In the genomic region with DNA sequence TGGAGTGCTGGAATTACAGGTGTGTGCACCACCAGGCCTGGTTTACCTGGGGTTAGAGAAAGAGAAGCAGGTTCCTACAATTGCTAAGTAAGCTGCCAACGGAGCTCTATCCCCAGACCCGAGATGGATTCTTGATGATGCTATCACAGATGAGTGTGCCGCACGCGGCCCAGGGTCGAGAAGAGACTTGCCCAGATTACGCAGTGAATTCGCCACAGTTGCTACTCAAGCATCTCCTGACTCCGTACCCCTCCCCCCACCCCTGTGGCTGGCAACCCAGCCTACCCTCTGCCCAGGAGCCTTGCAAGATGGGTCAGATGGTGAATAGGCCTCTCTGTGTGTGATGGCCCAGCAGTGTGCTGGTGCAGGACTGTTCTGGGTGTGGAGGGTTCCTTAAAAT, we compare ENCODE assay signal across 10 mouse cellular contexts. TPM values are rescaled to one million over a fixed set of nuclear protein-coding genes. Genes with fewer than 3 reads are reported as not detected.
DNase-seq lines count a peak whose midpoint lies in the region; ATAC-seq lines count a peak whose summit lies in the region.
"Had no signal": no experiment of that assay in that cellular context is flagged by ENCODE, and none has a peak within 500 bp of the region (broad histone marks: within the 10 kb centered on the region; RNA-seq: fewer than 3 reads in every experiment).

No protein-coding gene starts in this region.

- peaks cover 98% of the 10 kb centered on the region for H3K4me1 ChIP-seq in heart, embryonic 10.5 days
- peaks cover 87% of the 10 kb centered on the region for H3K4me1 ChIP-seq in embryonic facial prominence, embryonic 15.5 days
- peaks cover 82% of the 10 kb centered on the region for H3K4me1 ChIP-seq in limb, embryonic 12.5 days (replicated peaks)

- 0 out of 2 replicates have a peak, but pooled peaks cover 2% of the 10 kb centered on the region for H3K36me3 ChIP-seq in heart, embryonic 10.5 days
- H3K36me3 ChIP-seq in embryonic facial prominence, embryonic 15.5 days = no peaks in the 10 kb centered on the region
- H3K36me3 ChIP-seq in limb, embryonic 12.5 days = no peaks in the 10 kb centered on the region
- H3K36me3 ChIP-seq: liver, embryonic 15.5 days had no signal

- WGBS in heart, embryonic 10.5 days = 25% methylated on average over 9 of the region's 9 CpGs
- 30% methylated on average over 9 of the region's 9 CpGs for WGBS in embryonic facial prominence, embryonic 15.5 days
- whole genome bisulfite sequencing in limb, embryonic 12.5 days = 16% methylated on average over 9 of the region's 9 CpGs

- H3K27me3 ChIP-seq in heart, embryonic 10.5 days (ENCODE audit: insufficient read depth, poor library complexity, severe bottlenecking) = no peaks in the 10 kb centered on the region
- no peaks in the 10 kb centered on the region for H3K27me3 ChIP-seq in embryonic facial prominence, embryonic 15.5 days
- no peaks in the 10 kb centered on the region for H3K27me3 ChIP-seq in limb, embryonic 12.5 days
- H3K27me3 ChIP-seq: liver, embryonic 15.5 days had no signal

- no peaks in the 10 kb centered on the region for H3K9me3 ChIP-seq in heart, embryonic 10.5 days
- no peaks in the 10 kb centered on the region for H3K9me3 ChIP-seq in embryonic facial prominence, embryonic 15.5 days (replicated peaks)
- no peaks in the 10 kb centered on the region for H3K9me3 ChIP-seq in limb, embryonic 12.5 days
- H3K9me3 ChIP-seq: liver, embryonic 15.5 days had no signal

- peak overlapping the region; percentile 90 for H3K27ac ChIP-seq in heart, embryonic 10.5 days
- H3K27ac ChIP-seq in embryonic facial prominence, embryonic 15.5 days (replicated peaks) = peak overlapping the region; percentile 90
- H3K27ac ChIP-seq in limb, embryonic 12.5 days = peak overlapping the region; percentile 95

- no peak for ATAC-seq in embryonic facial prominence, embryonic 15.5 days (ENCODE audit: insufficient number of reproducible peaks, low FRiP score, low TSS enrichment, low read depth)
- ATAC-seq in limb, embryonic 12.5 days (ENCODE audit: insufficient number of reproducible peaks, insufficient read depth, low FRiP score, low TSS enrichment, low read depth) = no peak
- no peak for ATAC-seq in inflammation-experienced regulatory T-cells, adult 6 months

- H3K4me2 ChIP-seq in embryonic facial prominence, embryonic 15.5 days (replicated peaks) = 0 out of 2 replicates have a peak overlapping the region, but pooled peaks have one; percentile 12
- peak overlapping the region; percentile 53 for H3K4me2 ChIP-seq in limb, embryonic 12.5 days
- H3K4me2 ChIP-seq: liver, embryonic 15.5 days had no signal

- H3K9ac ChIP-seq in embryonic facial prominence, embryonic 15.5 days = no peak overlapping the region; the same call in 1 of the 2 replicates
- H3K9ac ChIP-seq in limb, embryonic 12.5 days (replicated peaks) = 0 out of 2 replicates have a peak overlapping the region, but pooled peaks have one; percentile 3
- H3K9ac ChIP-seq: liver, embryonic 15.5 days had no signal

- H3K4me3 ChIP-seq in heart, embryonic 10.5 days = no peak overlapping the region
- no peak overlapping the region for H3K4me3 ChIP-seq in embryonic facial prominence, embryonic 15.5 days (replicated peaks)
- H3K4me3 ChIP-seq in limb, embryonic 12.5 days (replicated peaks) = no peak overlapping the region
- H3K4me3 ChIP-seq: liver, embryonic 15.5 days had no signal

- no peak for DNase-seq in heart, embryonic 10.5 days (ENCODE audit: low spot score)
- DNase-seq in heart, adult 8-10 months (ENCODE audit: low spot score) = no peak
- DNase-seq in CD4-positive helper T cell, adult 2 months (ENCODE audit: low read depth, low spot score) = peak; percentile 52
- no peak for DNase-seq in frontal cortex, postnatal 10 days (ENCODE audit: low spot score in 2 of 2)
- no peak for DNase-seq in embryo, embryonic 11 days
- DNase-seq: kidney, postnatal 14 days had no signal

RNA-seq across cellular contexts. Expression of a gene that starts 6.3 kb away (rescaled TPM):
- not detected in 2 replicates for polyA plus RNA-seq in heart, embryonic 10.5 days (2016; fragmentation: Nextera tagmentation; extraction: Ambion mirVana)
- total RNA-seq in heart, adult 8-10 months (2022) = not detected
- polyA plus RNA-seq in embryonic facial prominence, embryonic 15.5 days (2015; fragmentation: Nextera tagmentation; extraction: Ambion mirVana) = not detected in 2 replicates
- polyA plus RNA-seq in limb, embryonic 12.5 days (2016; fragmentation: Nextera tagmentation; extraction: Ambion mirVana) = not detected in 2 replicates
- polyA plus RNA-seq in inflammation-experienced regulatory T-cells, adult 6 months (2017; shearing (Covaris generic)) = not detected
- polyA plus RNA-seq: liver, embryonic 15.5 days had no signal

RNA-seq across cellular contexts. Expression of a gene that starts 26.0 kb away (rescaled TPM):
- 28.0 and 28.3 TPM in 2 replicates for polyA plus RNA-seq in heart, embryonic 10.5 days (2016; fragmentation: Nextera tagmentation; extraction: Ambion mirVana)
- 100 to 1,000 TPM in 2 of 4 experiments, 10 to 100 TPM in 2; 96.8 to 104 (median 101) TPM for total RNA-seq in heart, adult 8-10 months (2022)
- 37.1 and 37.7 TPM in 2 replicates for polyA plus RNA-seq in embryonic facial prominence, embryonic 15.5 days (2015; fragmentation: Nextera tagmentation; extraction: Ambion mirVana)
- 24.3 and 25.3 TPM in 2 replicates for polyA plus RNA-seq in limb, embryonic 12.5 days (2016; fragmentation: Nextera tagmentation; extraction: Ambion mirVana)
- polyA plus RNA-seq in inflammation-experienced regulatory T-cells, adult 6 months (2017; shearing (Covaris generic)) = 10 to 100 TPM in 1 of 3 experiments, 1 to 10 TPM in 2; 7.5 to 12.0 (median 8.6) TPM

RNA-seq across cellular contexts. Expression of a gene that starts 56.6 kb away (rescaled TPM):
- not detected in 2 replicates for polyA plus RNA-seq in heart, embryonic 10.5 days (2016; fragmentation: Nextera tagmentation; extraction: Ambion mirVana)
- not detected for total RNA-seq in heart, adult 8-10 months (2022)
- 0.07 TPM in 1 of 2 replicates, not detected in the other for polyA plus RNA-seq in embryonic facial prominence, embryonic 15.5 days (2015; fragmentation: Nextera tagmentation; extraction: Ambion mirVana)
- polyA plus RNA-seq in limb, embryonic 12.5 days (2016; fragmentation: Nextera tagmentation; extraction: Ambion mirVana) = not detected in 2 replicates
- polyA plus RNA-seq in inflammation-experienced regulatory T-cells, adult 6 months (2017; shearing (Covaris generic)) = not detected
- polyA plus RNA-seq: liver, embryonic 15.5 days had no signal
